Mouse (Mus musculus): ENCODE measurements around the gene Traip. TPM values are rescaled to one million over a fixed set of nuclear protein-coding genes. Genes with fewer than 3 reads are reported as not detected.

The Traip gene
- polyA plus RNA-seq, 2 experiments, result 7.4 to 18.1 TPM

DNA sequence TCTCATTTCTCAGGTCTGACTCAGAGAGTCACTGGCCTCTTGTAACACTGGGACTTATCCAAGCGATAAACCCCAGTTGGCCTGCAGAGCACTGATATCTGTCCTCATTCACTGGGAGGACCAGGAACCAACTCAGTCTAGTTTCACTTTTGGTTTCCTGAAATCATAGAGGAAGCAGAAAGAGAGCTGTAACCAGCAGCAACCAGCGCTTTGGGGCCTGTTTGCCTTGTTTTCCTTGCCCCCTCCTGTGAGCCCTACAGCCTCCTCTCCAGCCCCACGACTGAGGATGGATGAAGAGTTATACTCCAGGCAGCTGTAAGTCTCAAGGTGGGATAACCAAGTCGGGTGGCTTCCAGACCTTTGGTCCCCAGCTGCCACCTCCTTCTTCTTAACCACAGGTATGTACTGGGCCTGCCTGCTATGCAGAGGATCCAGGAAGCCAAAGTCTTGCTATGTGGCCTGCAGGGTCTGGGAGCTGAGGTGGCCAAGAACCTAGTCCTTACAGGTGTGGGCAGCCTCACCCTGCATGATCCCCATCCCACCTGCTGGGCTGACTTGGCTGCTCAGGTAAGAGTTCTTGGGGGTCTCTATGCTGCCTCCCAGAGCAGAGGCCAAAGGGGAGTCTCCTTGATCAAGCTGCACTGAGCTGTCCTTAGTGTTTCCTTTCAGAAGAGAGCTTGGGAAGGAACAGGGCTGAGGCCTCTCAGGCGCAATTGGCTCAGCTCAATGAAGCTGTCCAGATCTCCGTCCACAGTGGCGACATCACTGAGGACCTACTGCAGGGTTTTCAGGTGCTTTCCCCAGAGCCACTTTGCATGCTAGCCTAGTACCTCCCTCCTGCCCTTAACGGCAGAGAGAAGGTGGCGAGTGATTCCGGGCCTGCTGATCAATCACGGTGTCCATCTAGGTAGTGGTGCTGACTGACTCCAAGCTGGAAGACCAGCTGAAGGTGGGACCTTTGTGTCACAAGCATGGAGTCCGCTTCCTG, 25.8 kb downstream of the Traip start, which contains the start of gene Uba7:
Gene Uba7 (plus strand): TSS at position 107 of the 988 bp plus-strand sequence.
- DNase-seq (ENCODE audit: low read depth in 3 of 3, low spot score in 3 of 3) (peak; percentile 92 to 93 (median 93)), ATAC-seq (ENCODE audit: insufficient read depth) (peak; percentile 80)
- peaks cover 48% of the 10 kb centered on the region for H3K36me3 ChIP-seq (replicated peaks; ENCODE audit: control insufficient read depth, insufficient read depth, low read depth)
- TF ChIP-seq EP300 (IDR thresholded peaks at IDR 0.05; ENCODE audit: low read depth) (peak; percentile 89), CTCF (IDR thresholded peaks at IDR 0.05; ENCODE audit: low read depth) (peak; percentile 7; the same call in 1 of the 2 replicates)
- H3K27ac ChIP-seq, result peak within 1 kb of the TSS; percentile 98
- H3K9ac ChIP-seq (replicated peaks), result peak within 1 kb of the TSS; percentile 82
- H3K9me3 ChIP-seq (ENCODE audit: control insufficient read depth, low read length), result no peaks in the 10 kb centered on the region
- WGBS (ENCODE audit: insufficient replicate concordance), result 40% methylated on average over 12 of the region's 12 CpGs
- peak within 1 kb of the TSS; percentile 69 to 93 for H3K4me3 ChIP-seq (ENCODE audit: insufficient read depth in 1 of 2, low read depth in 2 of 2, low read length in 2 of 2)
- peak within 1 kb of the TSS; percentile 78 for H3K4me2 ChIP-seq (ENCODE audit: low read depth)
- peaks cover 66 to 82% of the 10 kb centered on the region in 2 experiments for H3K4me1 ChIP-seq (replicated peaks; ENCODE audit: control insufficient read depth in 2 of 2, insufficient read depth in 2 of 2, low read length in 1 of 2)
- no peaks in the 10 kb centered on the region for H3K27me3 ChIP-seq (ENCODE audit: control insufficient read depth, insufficient read depth, low read length)

DNA sequence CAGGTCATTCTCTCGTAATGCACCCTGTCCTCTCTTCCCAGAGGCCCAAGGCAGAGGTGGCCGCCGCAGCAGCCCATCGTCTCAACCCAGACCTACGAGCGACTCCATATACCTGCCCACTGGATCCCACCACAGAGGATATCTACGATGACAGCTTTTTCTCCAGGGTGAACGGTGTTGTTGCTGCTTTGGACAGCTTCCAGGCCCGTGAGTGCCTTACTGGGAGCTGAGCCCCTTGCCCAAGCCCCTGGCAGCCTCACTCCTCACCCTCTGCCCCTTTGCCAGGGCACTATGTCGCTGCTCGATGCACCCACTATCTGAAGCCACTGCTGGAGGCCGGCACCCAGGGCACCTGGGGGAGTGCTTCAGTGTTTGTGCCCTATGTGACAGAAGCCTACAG, 28.9 kb downstream of the Traip start:
- Histone ChIP-seq H3K27ac (no peak overlapping the region), H3K4me2 (ENCODE audit: low read depth) (no peak overlapping the region; the same call in 1 of the 2 replicates), H3K4me3 (ENCODE audit: insufficient read depth in 1 of 2, low read depth in 2 of 2, low read length in 2 of 2) (no peak overlapping the region), H3K9ac (replicated peaks) (no peak overlapping the region), H3K36me3 (replicated peaks; ENCODE audit: control insufficient read depth, insufficient read depth, low read depth) (peaks cover 68% of the 10 kb centered on the region), H3K9me3 (ENCODE audit: control insufficient read depth, low read length) (no peaks in the 10 kb centered on the region), H3K27me3 (ENCODE audit: control insufficient read depth, insufficient read depth, low read length) (no peaks in the 10 kb centered on the region), H3K4me1 (replicated peaks; ENCODE audit: control insufficient read depth in 2 of 2, insufficient read depth in 2 of 2, low read length in 1 of 2) (peaks cover 64 to 81% of the 10 kb centered on the region in 2 experiments)
- WGBS (ENCODE audit: insufficient replicate concordance), result 89% methylated on average over 12 of the region's 12 CpGs
- TF ChIP-seq EP300 (IDR thresholded peaks at IDR 0.05; ENCODE audit: low read depth), result no peak
- no peak for TF ChIP-seq CTCF (IDR thresholded peaks at IDR 0.05; ENCODE audit: low read depth)
- no peak for ATAC-seq (ENCODE audit: insufficient read depth)
- DNase-seq (ENCODE audit: low read depth in 3 of 3, low spot score in 3 of 3), result no peak

DNA sequence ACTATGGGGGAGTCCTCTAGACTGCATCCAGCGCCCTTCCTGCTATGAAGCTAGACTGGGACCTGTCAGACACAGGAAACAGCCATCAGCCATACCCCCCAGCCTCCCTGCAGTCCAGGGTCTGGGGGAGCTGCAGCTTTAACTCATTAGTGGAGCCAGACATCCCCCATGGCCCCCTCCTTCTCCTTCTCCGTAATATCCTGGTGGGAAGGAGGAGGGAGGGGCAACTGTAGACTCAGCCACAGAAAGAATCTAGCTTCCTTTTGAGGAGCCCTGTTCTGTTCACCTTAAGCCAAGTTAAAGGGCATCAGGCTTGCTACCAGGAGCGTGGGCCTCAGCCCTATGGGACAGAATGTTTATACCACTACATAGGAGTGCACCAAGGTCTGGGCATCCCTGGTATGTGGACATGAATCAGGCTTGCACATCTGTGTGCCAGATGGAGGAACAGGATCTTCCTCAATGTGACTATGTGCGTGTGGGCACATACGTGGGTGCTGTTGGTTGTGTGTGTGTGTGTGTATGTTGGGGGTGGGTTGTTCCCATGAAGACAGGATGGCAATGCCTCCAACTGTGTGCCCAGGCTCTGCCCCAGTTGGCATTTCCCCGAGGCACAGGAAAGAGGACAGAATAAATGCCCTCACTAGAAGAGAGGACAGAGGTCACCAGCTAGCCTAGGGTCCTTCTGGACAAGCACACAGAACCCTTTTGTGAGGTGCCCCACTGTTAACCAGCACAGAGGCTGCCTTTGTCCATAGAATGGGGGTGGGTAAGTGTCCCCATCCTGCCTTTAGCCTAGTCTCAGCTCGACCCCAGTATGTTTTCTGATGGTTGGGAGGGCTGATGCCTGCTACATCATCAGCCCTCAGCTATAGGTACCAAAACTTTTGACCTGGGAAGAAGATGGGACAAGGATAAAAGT, 32.0 kb downstream of the Traip start:
- peak overlapping the region; percentile 92 for H3K4me2 ChIP-seq (ENCODE audit: low read depth)
- H3K27ac ChIP-seq, result peak overlapping the region; percentile 96
- peak overlapping the region; percentile 86 for H3K9ac ChIP-seq (replicated peaks)
- H3K27me3 ChIP-seq (ENCODE audit: control insufficient read depth, insufficient read depth, low read length), result no peaks in the 10 kb centered on the region
- peaks cover 73% of the 10 kb centered on the region for H3K36me3 ChIP-seq (replicated peaks; ENCODE audit: control insufficient read depth, insufficient read depth, low read depth)
- peaks cover 60 to 71% of the 10 kb centered on the region in 2 experiments for H3K4me1 ChIP-seq (replicated peaks; ENCODE audit: control insufficient read depth in 2 of 2, insufficient read depth in 2 of 2, low read length in 1 of 2)
- peak overlapping the region; percentile 84 to 86 for H3K4me3 ChIP-seq (ENCODE audit: insufficient read depth in 1 of 2, low read depth in 2 of 2, low read length in 2 of 2)
- DNase-seq (ENCODE audit: low read depth in 3 of 3, low spot score in 3 of 3), result no peak
- no peaks in the 10 kb centered on the region for H3K9me3 ChIP-seq (ENCODE audit: control insufficient read depth, low read length)
- ATAC-seq (ENCODE audit: insufficient read depth), result no peak
- WGBS (ENCODE audit: insufficient replicate concordance), result 31% methylated on average over 7 of the region's 7 CpGs
- TF ChIP-seq EP300 (IDR thresholded peaks at IDR 0.05; ENCODE audit: low read depth) (no peak), CTCF (IDR thresholded peaks at IDR 0.05; ENCODE audit: low read depth) (no peak)

DNA sequence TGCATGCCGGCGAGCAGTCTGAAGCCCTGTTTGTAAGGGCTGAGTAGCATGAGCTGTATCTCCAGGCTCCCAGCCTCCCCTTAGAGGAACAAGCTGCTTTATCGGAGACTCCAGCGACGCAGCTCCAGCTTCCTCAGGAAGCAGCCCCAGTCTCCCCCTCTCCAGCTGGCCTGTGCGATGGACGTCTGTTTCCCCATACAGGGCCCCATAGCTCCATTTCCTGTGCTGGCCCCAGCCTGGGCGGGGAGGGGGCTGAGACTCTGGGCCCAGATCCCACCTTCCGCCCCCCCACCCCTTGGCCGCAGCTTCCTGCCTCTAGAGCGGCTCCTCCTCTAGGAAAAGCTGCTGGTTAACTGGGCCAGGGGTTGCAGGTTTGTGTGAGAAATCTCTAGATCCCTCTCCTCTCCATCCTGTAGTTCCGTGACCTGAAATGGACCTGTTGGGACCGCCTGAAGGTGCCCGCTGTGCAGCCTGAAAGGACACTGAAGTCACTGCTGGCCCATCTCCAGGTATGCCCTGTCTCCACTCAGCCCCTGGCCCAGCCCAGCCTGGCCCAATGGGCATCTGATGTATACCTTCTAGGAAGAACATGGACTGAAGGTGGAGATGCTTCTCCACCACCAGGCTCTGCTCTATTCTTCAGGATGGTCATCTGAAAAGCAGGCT, 32.9 kb downstream of the Traip start, which contains the start of gene Gm20661:
Gene Gm20661 (plus strand): TSS at position 378 of the 666 bp plus-strand sequence.
- H3K9ac ChIP-seq (replicated peaks), result peak within 1 kb of the TSS; percentile 86
- peaks cover 65% of the 10 kb centered on the region for H3K36me3 ChIP-seq (replicated peaks; ENCODE audit: control insufficient read depth, insufficient read depth, low read depth)
- H3K4me2 ChIP-seq (ENCODE audit: low read depth), result peak within 1 kb of the TSS; percentile 92
- ATAC-seq (ENCODE audit: insufficient read depth), result peak; percentile 75
- H3K4me1 ChIP-seq (replicated peaks; ENCODE audit: control insufficient read depth in 2 of 2, insufficient read depth in 2 of 2, low read length in 1 of 2), result peaks cover 54 to 65% of the 10 kb centered on the region in 2 experiments
- H3K4me3 ChIP-seq (ENCODE audit: insufficient read depth in 1 of 2, low read depth in 2 of 2, low read length in 2 of 2), result peak within 1 kb of the TSS; percentile 84 to 86
- 10% methylated on average over 14 of the region's 14 CpGs for WGBS (ENCODE audit: insufficient replicate concordance)
- no peaks in the 10 kb centered on the region; the same call in 1 of the 2 replicates for H3K27me3 ChIP-seq (ENCODE audit: control insufficient read depth, insufficient read depth, low read length)
- H3K27ac ChIP-seq, result peak within 1 kb of the TSS; percentile 96
- no peak for TF ChIP-seq CTCF (IDR thresholded peaks at IDR 0.05; ENCODE audit: low read depth)
- peak; percentile 93 for TF ChIP-seq EP300 (IDR thresholded peaks at IDR 0.05; ENCODE audit: low read depth)
- peak; percentile 85 to 88 (median 87) for DNase-seq (ENCODE audit: low read depth in 3 of 3, low spot score in 3 of 3)
- no peaks in the 10 kb centered on the region for H3K9me3 ChIP-seq (ENCODE audit: control insufficient read depth, low read length)
